Mouse (Mus musculus) cerebellum, adult 2 months (tissue): Measurements from ENCODE around the gene Shc1.

Source experiments
- CTCF ChIP-seq: fragments of 200-500 bp; IDR thresholded peaks from 2 replicates; pipeline ENCODE4 v1.5.1; 2011; ENCODE audit warnings: low read depth, mild to moderate bottlenecking, control low read depth, low read length, moderate library complexity, borderline replicate concordance; ENCODE audit not compliant: insufficient read depth
- POLR2A ChIP-seq: fragments of 200-500 bp; IDR thresholded peaks from 2 replicates; pipeline ENCODE4 v1.6.1; 2011; ENCODE audit warnings: low read length, control low read depth, borderline replicate concordance; ENCODE audit not compliant: insufficient read depth

DNA sequence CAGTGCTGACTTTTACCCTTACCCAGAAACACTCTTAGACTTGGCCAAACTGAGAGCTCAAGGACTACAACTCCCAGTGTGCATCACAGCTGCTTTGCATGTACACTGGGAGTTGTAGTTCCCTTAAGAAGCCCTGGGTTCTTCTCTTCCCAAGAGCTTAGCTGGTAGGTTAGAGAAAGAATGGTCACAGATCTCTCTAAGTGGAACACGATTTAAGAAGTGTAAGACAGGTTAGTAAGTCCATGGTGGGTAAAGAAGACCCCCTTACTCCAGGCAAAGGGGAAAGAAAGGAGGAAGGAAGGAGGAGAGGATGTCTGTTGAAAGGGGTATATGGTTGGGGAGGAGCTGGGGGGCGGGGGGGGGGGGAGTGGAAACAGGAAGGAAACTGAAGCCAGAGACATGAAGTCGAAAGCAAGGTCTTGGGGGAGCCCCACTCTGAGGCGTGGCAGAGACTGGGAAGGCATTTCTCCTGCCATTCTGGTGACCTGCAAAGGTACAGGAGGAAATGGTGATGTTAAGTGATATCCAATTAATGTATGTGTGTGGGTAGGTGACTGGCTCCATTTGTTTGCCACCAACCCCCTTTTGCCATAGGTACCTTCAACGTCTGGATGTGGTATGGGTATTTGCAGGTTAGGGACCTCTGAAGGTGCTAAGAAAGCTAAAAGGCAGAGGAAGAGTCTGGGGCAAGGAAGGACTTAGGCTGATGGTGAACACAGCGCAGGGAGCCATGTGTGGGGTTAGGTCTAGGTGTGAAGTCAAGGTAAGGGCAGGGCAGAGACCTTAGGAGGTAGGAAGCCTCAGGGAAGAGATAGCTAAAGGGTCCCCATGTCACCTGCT lies 29.1 kb upstream of the Shc1 start:
- TF ChIP-seq CTCF (no peak), POLR2A (no peak)
